Mouse (Mus musculus) liver, embryonic 14.5 days (tissue): ENCODE results near the gene Pax9. TPM values are rescaled to one million over a fixed set of nuclear protein-coding genes. Genes with fewer than 3 reads are reported as not detected.
A peak's percentile ranks its signal among the peaks of the same experiment; 100 is the strongest.

ENCODE experiments used
- ATAC-seq: fragments of 200-750 bp; cut with Nextera tagmentation; 2 replicates; pipeline ENCODE4 v1.8.0; 2017; ENCODE audit warnings: moderate number of reproducible peaks, mild to moderate bottlenecking, moderate library complexity; ENCODE audit not compliant: insufficient read depth
- DNase-seq, 3 experiments: peaks; one replicate each; pipeline ENCODE4 v3.0.0-alpha.2; 2012 to 2013; ENCODE audit warnings: low read depth in 3 of 3, low spot score in 3 of 3
- H3K27ac ChIP-seq: fragments of 300-500 bp; sonication (generic); 2 replicates; pipeline ENCODE4 v1.5.1; 2014; ENCODE audit warnings: moderate library complexity, mild to moderate bottlenecking, control low read depth, inconsistent platforms
- H3K27me3 ChIP-seq: fragments of 300-500 bp; sonication (generic); 2 replicates; pipeline ENCODE4 v1.6.1; 2014; ENCODE audit warnings: mild to moderate bottlenecking, low read length, moderate library complexity; ENCODE audit not compliant: control insufficient read depth, insufficient read depth
- H3K36me3 ChIP-seq: fragments of 300-500 bp; sonication (generic); replicated peaks from 2 replicates; pipeline ENCODE4 v1.6.1; 2014; ENCODE audit warnings: low read depth; ENCODE audit not compliant: control insufficient read depth, insufficient read depth
- H3K4me1 ChIP-seq, 2 experiments: fragments of 200-500 bp in 1 of 2; fragments of 300-500 bp in 1 of 2; sonication (generic) in 1 of 2; replicated peaks; 2 replicates each; pipeline ENCODE4 v1.6.1; 2012 to 2014; ENCODE audit warnings: antibody characterized with exemption in 1 of 2, inconsistent platforms in 1 of 2, low read length in 1 of 2; ENCODE audit not compliant: control insufficient read depth in 2 of 2, insufficient read depth in 2 of 2
- H3K4me2 ChIP-seq: fragments of 300-500 bp; sonication (generic); 2 replicates; pipeline ENCODE4 v1.6.1; 2014; ENCODE audit warnings: low read depth, mild to moderate bottlenecking, control low read depth, moderate library complexity
- H3K4me3 ChIP-seq, 2 experiments: fragments of 200-500 bp in 1 of 2; fragments of 300-500 bp in 1 of 2; sonication (generic) in 1 of 2; 2 replicates each; pipeline ENCODE4 v1.5.1; 2012 to 2014; ENCODE audit warnings: low read depth in 2 of 2, low read length in 2 of 2, mild to moderate bottlenecking in 2 of 2, control low read depth in 1 of 2, inconsistent platforms in 1 of 2, moderate library complexity in 1 of 2; ENCODE audit not compliant: insufficient read depth in 1 of 2
- H3K9ac ChIP-seq: fragments of 300-500 bp; sonication (generic); replicated peaks from 2 replicates; pipeline ENCODE4 v1.6.1; 2014; ENCODE audit warnings: mild to moderate bottlenecking, control low read depth, moderate library complexity
- H3K9me3 ChIP-seq: fragments of 300-500 bp; sonication (generic); 2 replicates; pipeline ENCODE4 v1.6.1; 2016; ENCODE audit warnings: low read length, mixed read lengths; ENCODE audit not compliant: control insufficient read depth
- CTCF ChIP-seq: IDR thresholded peaks from 2 replicates; pipeline ENCODE4 v1.5.1; 2016; ENCODE audit warnings: antibody characterized with exemption, low read depth, control low read depth
- EP300 ChIP-seq: IDR thresholded peaks from 2 replicates; pipeline ENCODE4 v1.6.1; 2016; ENCODE audit warnings: antibody characterized with exemption, low read depth
- WGBS: fragments of 180-500 bp; shearing (Covaris S2); extraction: QIAGEN DNeasy Blood & Tissue Kit; methylation state at CpG from one replicate; pipeline ENCODE4 v1.1.7; 2014; ENCODE audit not compliant: insufficient replicate concordance; 5-methylcytosine and 5-hydroxymethylcytosine counted together
- polyA plus RNA-seq, 2 experiments: library from polyadenylated mRNA; depleted of rRNA in 1 of 2; stranded (reverse) in 1 of 2; unstranded in 1 of 2; fragments of >200 nt; fragmentation: Nextera tagmentation in 1 of 2; extraction: Ambion mirVana in 1 of 2; gene quantifications; 2 replicates each; pipeline versions ENCODE4 v1.2.1 to v1.2.3; 2012 to 2014

Pax9 gene
- polyA plus RNA-seq (2012; rRNA removed) = 0.01 and 0.04 TPM in 2 replicates
- 0.09 TPM in 2 replicates for polyA plus RNA-seq (2014; fragmentation: Nextera tagmentation; extraction: Ambion mirVana)

GRCm38 (mm10) chr12:56691427-56692079, at the start of gene Pax9:
Pax9 (plus strand) TSS chr12:56691767.
- H3K27ac ChIP-seq = no peak within 1 kb of the TSS
- H3K4me2 ChIP-seq = no peak within 1 kb of the TSS
- H3K27me3 ChIP-seq = peaks cover 100% of the 10 kb centered on the region
- ATAC-seq (no peak), DNase-seq (no peak)
- no peaks in the 10 kb centered on the region for H3K9me3 ChIP-seq
- no peak within 1 kb of the TSS for H3K9ac ChIP-seq
- no peak for TF ChIP-seq CTCF
- no peak for TF ChIP-seq EP300
- H3K36me3 ChIP-seq = no peaks in the 10 kb centered on the region
- H3K4me1 ChIP-seq = no peaks in the 10 kb centered on the region
- WGBS = 2% methylated on average over 40 of the region's 40 CpGs
- no peak within 1 kb of the TSS for H3K4me3 ChIP-seq

- TF ChIP-seq EP300 = no peak
- no peak for TF ChIP-seq CTCF
- Histone ChIP-seq H3K27ac (no peak overlapping the region), H3K27me3 (no peaks in the 10 kb centered on the region), H3K36me3 (no peaks in the 10 kb centered on the region), H3K9ac (no peak overlapping the region), H3K9me3 (no peaks in the 10 kb centered on the region), H3K4me3 (no peak overlapping the region), H3K4me2 (no peak overlapping the region), H3K4me1 (no peaks in the 10 kb centered on the region)
- WGBS = 68% methylated on average over 9 of the region's 9 CpGs
- ATAC-seq (no peak), DNase-seq (no peak)
Measured at GRCm38 (mm10) chr12:56669451-56670122, 22.0 kb upstream of the Pax9 start.

- no peak for TF ChIP-seq EP300
- TF ChIP-seq CTCF = no peak
- whole genome bisulfite sequencing = 75% methylated on average over 9 of the region's 9 CpGs
- H3K27me3 ChIP-seq = no peaks in the 10 kb centered on the region
- no peak overlapping the region for H3K9ac ChIP-seq
- H3K36me3 ChIP-seq = no peaks in the 10 kb centered on the region
- no peak overlapping the region for H3K27ac ChIP-seq
- DNase-seq = no peak
- no peak overlapping the region for H3K4me2 ChIP-seq
- H3K4me3 ChIP-seq = no peak overlapping the region
- H3K4me1 ChIP-seq = no peaks in the 10 kb centered on the region
- no peaks in the 10 kb centered on the region for H3K9me3 ChIP-seq
- ATAC-seq = no peak
Measured at GRCm38 (mm10) chr12:56670795-56671194, 20.8 kb upstream of the Pax9 start.

GRCm38 (mm10) chr12:56674726-56675125, 16.8 kb upstream of the Pax9 start:
- WGBS = 18% methylated on average over 3 of the region's 3 CpGs
- Histone ChIP-seq H3K27ac (no peak overlapping the region), H3K27me3 (peaks cover 14% of the 10 kb centered on the region), H3K9ac (no peak overlapping the region), H3K4me3 (no peak overlapping the region), H3K36me3 (no peaks in the 10 kb centered on the region), H3K4me2 (no peak overlapping the region), H3K4me1 (no peaks in the 10 kb centered on the region), H3K9me3 (no peaks in the 10 kb centered on the region)
- peak; percentile 55 for TF ChIP-seq CTCF
- TF ChIP-seq EP300 = no peak
- DNase-seq (no peak), ATAC-seq (no peak)

GRCm38 (mm10) chr12:56677620-56678019, 13.9 kb upstream of the Pax9 start:
- ATAC-seq (no peak), DNase-seq (no peak)
- H3K9me3 ChIP-seq = no peaks in the 10 kb centered on the region
- no peak overlapping the region for H3K27ac ChIP-seq
- 14% methylated on average over 7 of the region's 7 CpGs for WGBS
- no peak for TF ChIP-seq EP300
- no peak for TF ChIP-seq CTCF
- H3K4me2 ChIP-seq = no peak overlapping the region
- peaks cover 41% of the 10 kb centered on the region for H3K27me3 ChIP-seq
- H3K4me1 ChIP-seq = no peaks in the 10 kb centered on the region
- H3K36me3 ChIP-seq = no peaks in the 10 kb centered on the region
- no peak overlapping the region for H3K9ac ChIP-seq
- no peak overlapping the region for H3K4me3 ChIP-seq
